Mouse (Mus musculus) ES-E14 (cell line): ENCODE measurements around the gene Nav1. TPM values are rescaled to one million over a fixed set of nuclear protein-coding genes. Genes with fewer than 3 reads are reported as not detected.

Experiments
- DNase-seq: peaks from one replicate; pipeline ENCODE4 v3.0.0-alpha.2; 2013; ENCODE audit warnings: low read depth, low spot score
- H3K27ac ChIP-seq: 2 replicates; pipeline ENCODE4 v1.5.1; 2012; ENCODE audit warnings: low read depth, mild to moderate bottlenecking, low read length, moderate library complexity, mixed read lengths; ENCODE audit not compliant: poor library complexity, insufficient read depth, severe bottlenecking
- H3K36me3 ChIP-seq: 2 replicates; pipeline ENCODE4 v1.6.1; 2012; ENCODE audit warnings: mild to moderate bottlenecking, low read length, moderate library complexity, mixed read lengths; ENCODE audit not compliant: control insufficient read depth, poor library complexity, insufficient read depth, severe bottlenecking
- H3K4me1 ChIP-seq, 2 experiments: fragments of 150-350 bp in 1 of 2; sonication (generic) in 1 of 2; 2 replicates each; pipeline ENCODE4 v1.6.1; 2012; ENCODE audit warnings: low read length in 2 of 2, mild to moderate bottlenecking in 1 of 2, mixed read lengths in 1 of 2; ENCODE audit not compliant: control insufficient read depth in 2 of 2, insufficient read depth in 2 of 2, poor library complexity in 1 of 2
- H3K4me3 ChIP-seq, 2 experiments: fragments of 150-350 bp in 1 of 2; sonication (generic) in 1 of 2; 2 replicates each; pipeline ENCODE4 v1.5.1; 2012; ENCODE audit warnings: low read length in 2 of 2, low read depth in 1 of 2, mild to moderate bottlenecking in 1 of 2, mixed read lengths in 1 of 2; ENCODE audit not compliant: insufficient read depth in 1 of 2, poor library complexity in 1 of 2, severe bottlenecking in 1 of 2
- H3K9ac ChIP-seq: 2 replicates; pipeline ENCODE4 v1.6.1; 2012; ENCODE audit warnings: low read depth, mild to moderate bottlenecking, low read length, mixed read lengths; ENCODE audit not compliant: poor library complexity, insufficient read depth, severe bottlenecking
- H3K9me3 ChIP-seq: fragments of 150-350 bp; sonication (generic); 2 replicates; pipeline ENCODE4 v1.6.1; 2012; ENCODE audit warnings: low read depth, mild to moderate bottlenecking, low read length; ENCODE audit not compliant: control insufficient read depth, insufficient read depth
- CHD2 ChIP-seq: IDR thresholded peaks from 2 replicates; pipeline ENCODE4 v1.6.1; 2014; ENCODE audit warnings: mild to moderate bottlenecking, low read depth, low read length, inconsistent platforms
- HCFC1 ChIP-seq: IDR thresholded peaks from 2 replicates; pipeline ENCODE4 v1.6.1; 2012; ENCODE audit warnings: low read length, inconsistent platforms, borderline replicate concordance; ENCODE audit not compliant: insufficient read depth
- MAFK ChIP-seq: IDR thresholded peaks from 2 replicates; pipeline ENCODE4 v1.6.1; 2014; ENCODE audit warnings: mild to moderate bottlenecking, low read depth, low read length, inconsistent platforms; ENCODE audit not compliant: insufficient read depth
- ZC3H11A ChIP-seq: IDR thresholded peaks from 2 replicates; pipeline ENCODE4 v1.6.1; 2012; ENCODE audit warnings: low read depth, mild to moderate bottlenecking, inconsistent platforms, low read length, borderline replicate concordance
- ZNF384 ChIP-seq: IDR thresholded peaks from 2 replicates; pipeline ENCODE4 v1.6.1; 2012; ENCODE audit warnings: low read depth, low read length, inconsistent platforms
- in situ Hi-C, 2 experiments: fragments of 600-800 bp; cut with MboI; formaldehyde crosslinking; loops; one replicate each; pipeline ENCODE4 v1.15.1; 2025; ENCODE audit warnings: low sequenced_read_pairs in 2 of 2, inconsistent platforms in 1 of 2; ENCODE audit not compliant: unreplicated experiment in 2 of 2
- total RNA-seq: library from RNA; depleted of rRNA; stranded (reverse); fragments of 300-350 nt; gene quantifications from 2 replicates; pipeline ENCODE4 v1.2.3, GENCODE M21; 2012

Gene Nav1
- total RNA-seq, 1 experiment: 11.4 TPM

- H3K4me3 ChIP-seq: no peak overlapping the region
- TF ChIP-seq MAFK (no peak), ZNF384 (no peak), HCFC1 (no peak), ZC3H11A (no peak)
- peaks cover 2% of the 10 kb centered on the region; the same call in 1 of the 2 replicates for H3K36me3 ChIP-seq
- DNase-seq: no peak
- no peaks in the 10 kb centered on the region for H3K9me3 ChIP-seq
- peaks cover 0 to 8% of the 10 kb centered on the region in 2 experiments; a peak in 1 of 4 replicates for H3K4me1 ChIP-seq
- in situ Hi-C loops: no loop called here
- H3K9ac ChIP-seq: no peak overlapping the region
- no peak overlapping the region for H3K27ac ChIP-seq
Measured at GRCm38 (mm10) chr1:135593560-135594278, 13.4 kb downstream of the Nav1 start.

GRCm38 (mm10) chr1:135590776-135591175 lies 16.3 kb downstream of the Nav1 start:
- Histone ChIP-seq H3K4me1 (peaks cover 0 to 15% of the 10 kb centered on the region in 2 experiments; a peak in 1 of 4 replicates), H3K9me3 (no peaks in the 10 kb centered on the region), H3K4me3 (no peak overlapping the region), H3K27ac (no peak overlapping the region), H3K36me3 (no peaks in the 10 kb centered on the region), H3K9ac (no peak overlapping the region)
- TF ChIP-seq MAFK: no peak
- no peak for TF ChIP-seq CHD2
- TF ChIP-seq ZC3H11A: no peak
- no peak for TF ChIP-seq HCFC1
- no peak for TF ChIP-seq ZNF384
- DNase-seq: no peak
- in situ Hi-C loops: no loop called here

- no peak overlapping the region for H3K27ac ChIP-seq
Measured at GRCm38 (mm10) chr1:135588973-135589372, 18.1 kb downstream of the Nav1 start.

GRCm38 (mm10) chr1:135586903-135587302 lies 20.2 kb downstream of the Nav1 start:
- no peaks in the 10 kb centered on the region for H3K36me3 ChIP-seq
- TF ChIP-seq HCFC1 (no peak), ZNF384 (no peak), ZC3H11A (no peak), CHD2 (no peak), MAFK (no peak)
- H3K4me1 ChIP-seq: peaks cover 2 to 30% of the 10 kb centered on the region in 2 experiments; a peak in 3 of 4 replicates
- no peak for DNase-seq
- H3K4me3 ChIP-seq: no peak overlapping the region
- no peak overlapping the region for H3K9ac ChIP-seq
- H3K27ac ChIP-seq: no peak overlapping the region
- H3K9me3 ChIP-seq: no peaks in the 10 kb centered on the region
- in situ Hi-C loops: no loop called here

More at GRCm38 (mm10) chr1:135588973-135589372, 18.1 kb downstream of the Nav1 start:
- Histone ChIP-seq H3K36me3 (no peaks in the 10 kb centered on the region), H3K4me3 (no peak overlapping the region), H3K9me3 (no peaks in the 10 kb centered on the region), H3K4me1 (peaks cover 0 to 18% of the 10 kb centered on the region in 2 experiments; a peak in 2 of 4 replicates), H3K9ac (no peak overlapping the region)
- in situ Hi-C loops: no loop called here
- no peak for DNase-seq
- TF ChIP-seq ZNF384: no peak
- TF ChIP-seq ZC3H11A: no peak
- TF ChIP-seq HCFC1: no peak
- TF ChIP-seq CHD2: no peak
- TF ChIP-seq MAFK: no peak
